Mouse (Mus musculus) small intestine, adult 2 months (tissue): ENCODE measurements around the gene Exd2.

Experiments used
- CTCF ChIP-seq: fragments of 200-500 bp; IDR thresholded peaks from 2 replicates; pipeline ENCODE4 v1.5.1; 2012; ENCODE audit warnings: low read depth, mild to moderate bottlenecking, control low read depth, inconsistent platforms, low read length, moderate library complexity, mixed read lengths; ENCODE audit not compliant: insufficient replicate concordance, insufficient read length; ENCODE audit errors: extremely low read depth
- POLR2A ChIP-seq: fragments of 200-500 bp; IDR thresholded peaks from 2 replicates; pipeline ENCODE4 v1.6.1; 2012; ENCODE audit warnings: low read depth, mild to moderate bottlenecking, control low read depth, inconsistent platforms, low read length, moderate library complexity

GRCm38 (mm10) chr12:80530630-80531029 is 67.7 kb downstream of the Exd2 start:
- TF ChIP-seq POLR2A, result no peak
- TF ChIP-seq CTCF, result no peak
